Mouse (Mus musculus): Measurements from ENCODE around the gene Fam114a1.

Gene Fam114a1

DNA sequence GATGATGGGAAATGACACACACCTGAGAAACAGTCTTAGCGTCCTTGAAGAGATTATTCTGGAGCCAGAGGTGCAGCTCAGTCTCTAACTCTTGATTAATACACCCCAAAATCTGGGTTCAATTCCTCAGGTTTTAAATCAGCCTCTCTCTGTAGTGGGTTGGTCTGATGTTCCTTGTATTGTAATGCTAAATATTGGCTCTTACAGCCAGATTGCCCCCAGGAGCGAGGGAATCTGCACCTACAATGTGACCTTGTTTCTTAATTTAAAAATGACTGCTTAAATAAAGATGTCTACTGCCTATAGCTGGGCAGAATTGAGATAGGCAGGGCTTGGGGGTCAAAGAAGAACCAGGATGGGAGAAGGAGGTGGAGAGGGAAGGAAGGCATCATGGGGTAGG, 89.9 kb downstream of the Fam114a1 start:
- no peak for DNase-seq (ENCODE audit: low spot score)

DNA sequence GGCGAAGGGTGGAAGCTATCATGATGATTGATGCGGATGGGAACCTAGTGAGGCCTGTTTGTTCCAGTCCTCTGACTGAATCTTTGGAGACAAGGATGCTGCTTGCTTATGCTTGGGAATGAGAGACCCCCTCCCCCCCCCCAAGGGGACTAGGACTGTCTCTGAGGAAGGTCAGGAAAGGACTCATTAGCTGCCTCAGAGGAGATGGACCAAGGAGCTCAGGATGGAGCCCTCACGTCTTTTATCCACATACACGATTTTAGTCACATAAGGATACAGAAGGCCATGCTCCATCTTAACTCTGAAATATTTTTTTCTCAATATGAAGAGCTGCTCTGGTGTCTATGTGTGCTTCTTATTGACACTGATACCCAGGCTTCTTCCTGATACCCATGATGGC, 92.4 kb downstream of the Fam114a1 start:
- no peak for DNase-seq (ENCODE audit: low spot score)

DNA sequence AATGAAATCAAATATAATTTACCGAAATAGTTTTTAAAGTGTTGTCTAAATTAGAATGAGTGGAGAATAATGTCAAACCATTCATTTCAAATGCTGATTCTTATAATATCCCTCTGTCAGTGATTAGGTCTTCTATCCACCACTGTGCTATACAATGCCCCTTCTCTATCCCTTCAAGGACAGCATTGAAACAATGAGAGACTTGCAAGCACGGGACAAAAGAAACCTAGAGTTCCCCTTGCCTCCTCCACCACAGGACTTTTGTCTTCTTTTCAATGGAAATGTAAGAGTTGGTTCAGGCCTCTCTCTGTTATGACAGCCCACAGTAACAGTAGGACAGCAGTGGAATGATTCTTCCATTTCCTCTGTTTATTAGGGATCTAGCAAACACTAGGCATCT, 93.4 kb downstream of the Fam114a1 start:
- DNase-seq (ENCODE audit: low spot score) = no peak

DNA sequence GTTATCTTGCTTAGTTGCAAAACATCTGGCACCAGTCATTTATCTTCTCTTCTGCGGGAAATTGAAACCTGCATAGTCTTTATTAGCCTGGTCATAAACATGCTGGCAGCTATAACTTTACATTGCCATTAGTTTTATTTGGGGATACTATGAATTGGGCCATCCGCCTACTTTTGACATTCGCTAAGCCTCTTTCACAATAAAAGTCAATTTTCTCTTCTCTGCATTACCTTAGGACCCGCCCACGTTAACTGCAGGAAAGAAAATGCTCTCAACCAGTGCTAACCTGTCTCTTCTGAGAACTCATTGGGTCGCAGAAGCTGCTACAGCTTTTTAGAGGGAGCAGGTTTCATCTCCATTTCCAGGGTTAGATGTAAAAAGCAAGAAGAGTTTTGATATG, 98.3 kb downstream of the Fam114a1 start:
- DNase-seq (ENCODE audit: low spot score) = no peak

DNA sequence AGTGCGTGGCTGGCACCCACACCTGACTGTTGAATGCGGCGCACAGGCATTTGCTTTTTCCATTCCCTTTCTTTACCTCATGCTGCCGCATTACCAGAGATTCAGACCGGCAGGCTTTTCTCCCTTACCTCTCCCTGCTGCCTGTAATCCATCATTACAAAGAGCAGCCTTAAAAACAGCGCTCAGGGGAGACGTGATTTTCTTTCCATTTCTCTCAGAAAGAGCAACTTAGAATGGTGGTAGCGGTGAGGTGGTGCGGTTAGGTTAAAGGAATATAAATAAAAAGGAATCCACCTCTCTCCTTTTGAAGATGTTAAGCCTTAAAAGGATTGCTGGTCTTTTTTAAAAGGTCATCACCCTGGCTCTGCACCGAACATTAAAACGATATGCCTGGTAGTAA, 100.0 kb downstream of the Fam114a1 start:
- DNase-seq (ENCODE audit: low spot score) = no peak

DNA sequence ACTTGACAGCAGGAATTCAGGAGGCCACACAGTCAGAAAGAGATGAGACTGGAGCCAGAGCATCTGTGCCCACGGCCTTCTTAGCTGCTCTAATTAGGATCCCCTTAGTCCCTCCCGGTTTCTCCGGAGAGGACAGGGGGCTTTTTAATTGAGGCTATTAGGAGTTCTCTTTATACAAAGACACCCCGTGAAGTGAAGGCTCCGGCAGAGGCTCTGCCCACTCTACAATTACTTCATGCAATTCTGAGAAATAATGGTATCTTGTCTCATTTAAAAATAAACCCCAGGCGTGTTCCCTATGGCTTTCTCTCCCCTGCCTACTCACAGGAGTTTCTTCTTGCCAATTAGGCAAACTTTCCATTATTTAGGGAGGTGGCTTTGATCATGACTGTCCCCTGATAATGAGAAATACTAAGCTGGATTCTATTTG, 101.8 kb downstream of the Fam114a1 start:
- DNase-seq (ENCODE audit: low spot score) = no peak

DNA sequence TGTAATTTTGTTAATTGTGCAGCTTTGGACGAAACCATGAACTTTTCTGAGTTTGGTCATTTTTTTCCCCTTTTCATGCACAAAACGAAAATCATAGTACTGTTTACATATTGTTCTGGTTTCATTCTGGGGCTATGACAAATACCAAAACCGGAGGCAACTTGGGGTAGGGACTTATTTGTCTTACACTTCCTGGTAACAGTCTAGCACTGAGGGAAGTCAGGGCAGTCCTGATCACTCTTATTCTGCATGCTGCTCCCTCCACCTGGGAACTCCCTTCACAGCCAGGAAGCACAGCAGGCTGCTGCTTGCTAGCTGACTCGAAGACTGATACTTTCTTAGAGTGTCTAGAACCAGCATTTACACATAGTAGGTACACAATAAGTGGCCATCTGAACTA, 103.4 kb downstream of the Fam114a1 start:
- DNase-seq (ENCODE audit: low spot score) = no peak

DNA sequence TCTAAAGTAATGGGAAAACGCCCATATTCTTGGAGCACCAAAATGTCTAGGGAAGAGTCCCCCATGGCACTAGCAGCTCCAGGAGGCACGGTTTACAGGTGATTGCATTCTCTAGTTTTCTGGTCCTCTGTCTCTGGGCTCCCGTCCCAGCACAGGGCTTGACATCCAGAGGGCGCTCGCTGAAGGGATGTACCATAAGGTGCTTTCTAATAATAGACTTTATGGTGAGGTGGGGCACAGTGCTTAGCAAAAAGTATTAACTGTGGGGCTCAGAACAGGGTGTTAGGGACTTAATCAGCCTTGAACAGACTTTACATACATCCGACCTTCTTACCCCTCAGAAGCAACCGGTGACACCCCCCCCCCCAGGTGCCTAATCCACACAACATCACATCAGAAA, 104.8 kb downstream of the Fam114a1 start:
- DNase-seq (ENCODE audit: low spot score) = no peak

DNA sequence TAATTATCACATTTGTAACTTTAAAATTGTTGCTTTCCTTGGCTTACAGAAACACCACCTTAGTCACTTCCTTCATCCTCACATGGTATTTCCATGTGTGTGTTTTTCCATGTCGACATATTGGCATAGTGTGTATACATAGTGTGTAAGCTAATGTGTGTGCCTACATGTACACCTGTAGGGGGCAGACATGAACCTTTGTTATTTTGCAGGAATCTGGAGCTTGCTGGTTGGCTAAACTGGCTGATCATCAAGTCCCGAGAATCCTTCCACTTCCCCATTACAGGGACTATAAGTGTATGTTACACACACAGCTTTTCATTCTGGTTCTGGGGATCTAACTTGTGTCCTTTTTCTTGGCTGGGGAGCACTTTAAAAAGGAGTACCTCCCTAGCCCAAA, 106.2 kb downstream of the Fam114a1 start:
- DNase-seq (ENCODE audit: low spot score) = no peak

DNA sequence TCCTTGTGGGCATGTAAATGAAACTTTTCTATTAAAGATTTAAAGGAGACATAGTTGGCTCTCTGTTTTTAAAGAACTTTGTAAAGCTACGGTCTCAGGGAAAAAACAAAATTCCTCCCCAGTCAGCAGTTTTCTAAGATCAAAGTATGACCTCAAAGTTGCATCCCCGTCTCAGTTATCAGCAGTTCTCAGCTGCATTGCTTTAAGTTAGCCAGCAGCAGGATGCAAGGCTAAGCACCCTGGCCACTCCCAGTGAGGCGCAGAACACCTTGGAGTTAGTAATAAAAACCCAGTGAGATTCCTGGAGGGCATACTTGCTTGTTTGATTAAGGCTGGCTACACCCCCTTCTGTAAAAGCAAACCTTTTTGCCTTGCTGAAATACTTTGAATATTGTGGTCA, 106.9 kb downstream of the Fam114a1 start:
- no peak for DNase-seq (ENCODE audit: low spot score)

DNA sequence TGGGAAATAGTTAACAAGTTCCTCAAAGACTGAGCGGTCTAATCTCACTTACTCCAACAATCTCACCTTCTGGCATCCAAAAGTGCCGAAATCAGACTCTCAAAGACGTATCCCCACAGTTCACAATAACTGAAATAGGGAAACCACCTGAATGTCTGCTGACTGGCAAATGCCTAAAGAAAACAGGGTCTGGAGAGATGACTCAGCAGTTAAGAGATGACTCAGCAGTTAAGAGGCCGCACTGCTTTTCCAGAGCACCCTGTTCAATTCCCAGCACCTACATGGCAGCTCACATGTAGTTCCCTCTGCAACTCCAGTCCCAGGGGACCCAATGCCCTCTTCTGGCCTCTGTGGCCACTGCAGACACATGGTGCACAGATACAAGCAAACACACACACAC, 108.2 kb downstream of the Fam114a1 start:
- DNase-seq (ENCODE audit: low spot score) = no peak

DNA sequence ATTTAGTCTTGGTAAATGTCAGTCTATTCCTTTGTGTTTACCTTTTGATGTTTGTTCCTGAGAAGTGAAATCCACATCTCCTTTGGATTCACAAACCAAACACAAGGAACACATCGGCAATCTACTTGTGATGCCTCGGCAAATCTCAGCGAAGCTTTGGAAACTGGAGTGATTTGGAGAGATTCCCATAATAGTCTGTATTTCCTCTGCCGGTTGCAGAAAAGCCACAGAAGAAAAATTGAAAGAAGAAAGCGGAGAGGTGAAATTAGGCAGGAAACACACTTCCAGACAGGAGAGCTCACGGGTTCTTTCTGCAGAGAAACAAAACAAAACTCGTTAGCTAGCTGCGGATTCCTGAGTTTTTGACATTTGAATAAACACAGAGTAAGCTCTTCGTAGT, 110.0 kb downstream of the Fam114a1 start:
- no peak for DNase-seq (ENCODE audit: low spot score)

DNA sequence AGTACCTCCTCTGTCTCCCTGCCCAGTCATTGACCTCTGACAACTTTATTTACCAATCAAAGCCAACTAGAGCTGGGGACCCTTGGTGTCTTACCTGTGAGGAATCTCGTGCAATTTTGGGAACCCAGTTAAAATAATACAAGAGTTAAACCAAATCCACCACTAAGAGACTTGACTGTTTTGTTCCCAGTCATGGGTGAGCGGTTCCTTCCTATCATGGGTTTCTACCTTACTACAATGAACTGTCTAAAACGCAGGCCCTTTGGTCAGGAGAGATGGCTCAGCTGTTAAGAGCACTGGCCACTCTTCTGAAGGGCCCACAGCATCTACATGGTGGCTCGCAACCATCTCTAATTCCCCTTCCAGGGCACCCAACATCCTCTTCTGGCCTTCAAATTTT, 112.0 kb downstream of the Fam114a1 start:
- no peak for DNase-seq (ENCODE audit: low spot score)

DNA sequence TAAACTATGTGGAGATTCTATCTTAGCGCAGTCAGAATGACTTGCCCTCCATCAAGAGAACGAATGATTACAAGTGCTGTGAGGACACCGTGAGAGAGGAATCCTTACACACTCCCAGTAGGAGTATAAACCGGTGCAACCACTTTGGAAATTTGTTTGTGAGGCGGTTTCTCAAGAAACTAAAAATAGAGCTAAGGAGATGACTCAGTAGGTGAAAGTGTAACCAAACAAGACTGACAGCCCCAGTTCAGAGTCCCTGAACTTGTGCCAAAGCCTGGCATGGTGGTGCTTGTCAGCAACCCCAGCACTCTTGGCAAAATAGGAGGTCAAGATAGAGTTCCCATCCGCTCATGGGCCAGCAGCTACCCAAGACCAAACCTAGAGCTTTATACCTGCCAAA, 116.7 kb downstream of the Fam114a1 start:
- no peak for DNase-seq (ENCODE audit: low spot score)

DNA sequence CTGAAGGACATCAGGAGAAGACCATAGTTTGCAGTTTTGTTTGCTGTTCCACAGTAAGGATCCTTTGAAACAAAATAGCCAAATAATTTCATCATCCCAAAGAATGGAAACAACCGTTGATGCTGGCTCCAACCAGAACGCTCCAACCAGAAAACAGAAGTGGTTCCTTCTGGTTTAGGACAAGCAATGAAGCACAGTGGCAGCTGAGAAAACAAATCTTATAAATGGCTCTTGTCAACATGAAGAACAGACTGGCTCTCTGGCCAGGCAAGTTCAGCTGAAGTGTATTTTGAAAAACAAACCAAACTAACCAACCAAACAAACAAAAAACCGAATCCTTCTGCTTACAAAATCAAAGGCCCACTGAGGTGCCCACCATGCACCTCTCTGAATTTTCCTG, 119.8 kb downstream of the Fam114a1 start:
- no peak for DNase-seq (ENCODE audit: low spot score)

DNA sequence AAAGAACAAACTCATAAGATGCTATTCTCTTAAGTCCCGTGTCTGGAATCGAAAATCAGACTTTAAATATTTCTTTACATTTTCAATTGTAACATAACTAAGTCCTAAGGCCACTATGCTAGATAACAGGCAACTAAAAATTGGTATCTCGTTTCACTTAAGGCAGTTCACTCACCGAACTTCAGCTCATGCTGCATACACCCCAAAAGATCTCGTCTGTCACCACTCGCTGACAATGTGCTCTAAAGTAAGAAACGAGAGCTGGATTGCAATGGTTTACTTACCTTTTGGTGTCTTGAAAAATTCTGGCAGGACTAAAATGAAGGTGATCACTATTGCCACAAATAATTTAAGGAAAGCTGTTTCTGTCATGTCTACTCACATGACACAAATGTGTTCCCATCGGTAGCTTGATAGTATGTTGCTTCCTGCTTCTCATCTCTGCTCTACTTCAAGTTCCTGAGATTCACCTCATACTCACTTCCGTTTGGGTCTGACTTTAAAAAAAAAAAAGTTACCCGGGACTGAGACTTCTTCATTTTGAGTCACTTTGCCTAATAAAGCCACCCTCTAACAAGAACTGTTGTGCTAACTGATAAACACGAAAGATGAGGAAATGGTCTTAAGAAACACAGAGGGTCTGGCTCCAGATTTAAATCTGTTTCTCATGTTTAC, 121.5 kb downstream of the Fam114a1 start:
- DNase-seq (ENCODE audit: low spot score) = peak; percentile 45

Measured in T-cell, adult 2 months (primary cell).